Mouse (Mus musculus) heart, adult 9 months (tissue): Measurements from ENCODE around the gene 4930595D18Rik.
A peak's percentile ranks its signal among the peaks of the same experiment; 100 is the strongest.

Source experiments
- DNase-seq, 2 experiments: peaks; one replicate each; pipeline ENCODE4 v3.0.0; 2022; ENCODE audit warnings: low spot score in 2 of 2

The 4930595D18Rik gene

GRCm38 (mm10) chr12:111137079-111137478 lies 47.2 kb downstream of the 4930595D18Rik start:
- DNase-seq = no peak

GRCm38 (mm10) chr12:111135953-111136352 lies 48.3 kb downstream of the 4930595D18Rik start:
- DNase-seq = no peak

DNA sequence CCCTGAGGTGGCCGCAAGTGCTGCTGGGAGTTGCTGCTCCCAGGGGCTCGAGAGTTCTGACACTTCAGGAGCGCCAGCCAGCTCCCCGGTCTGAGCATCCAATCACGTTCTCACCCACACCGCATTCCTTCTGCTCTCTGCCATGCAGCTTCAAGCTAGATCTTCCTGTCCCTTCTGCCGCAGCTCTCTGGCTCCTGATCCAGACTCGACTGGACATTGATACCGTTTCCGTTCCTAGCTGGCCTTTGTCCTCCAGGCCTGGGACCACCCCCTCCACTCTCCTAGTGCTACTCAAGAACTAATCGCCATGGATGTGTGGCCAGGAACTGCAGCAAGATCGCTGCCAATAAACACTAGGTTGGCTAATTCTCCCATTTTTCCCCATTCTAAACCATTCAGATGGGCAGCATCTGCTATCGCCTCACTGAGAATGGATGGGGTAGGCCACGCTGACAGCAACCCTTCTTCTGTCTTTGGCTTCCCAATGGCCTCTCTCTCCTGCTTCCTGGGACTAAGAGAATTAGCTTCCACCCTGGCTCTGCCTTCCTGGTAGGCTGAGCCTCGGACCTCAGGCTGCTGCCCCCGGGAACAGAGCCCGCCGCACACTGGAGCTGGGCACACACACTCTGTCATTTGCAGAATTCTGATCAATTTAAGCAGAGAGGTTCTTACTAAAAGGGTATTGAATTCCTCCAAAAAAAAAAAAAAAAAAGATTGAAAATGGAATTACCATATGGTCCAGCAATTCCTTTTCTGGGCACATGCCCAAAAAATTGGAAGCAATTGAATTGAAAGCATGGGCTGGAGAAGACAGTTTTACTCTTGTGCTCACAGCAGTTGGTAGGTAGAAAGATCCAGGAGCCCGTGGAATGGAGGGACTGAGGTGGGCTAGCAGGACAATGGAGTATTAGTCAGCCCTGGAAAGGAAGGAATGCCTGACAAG lies 49.2 kb downstream of the 4930595D18Rik start:
- peak; percentile 33 to 47 for DNase-seq

DNA sequence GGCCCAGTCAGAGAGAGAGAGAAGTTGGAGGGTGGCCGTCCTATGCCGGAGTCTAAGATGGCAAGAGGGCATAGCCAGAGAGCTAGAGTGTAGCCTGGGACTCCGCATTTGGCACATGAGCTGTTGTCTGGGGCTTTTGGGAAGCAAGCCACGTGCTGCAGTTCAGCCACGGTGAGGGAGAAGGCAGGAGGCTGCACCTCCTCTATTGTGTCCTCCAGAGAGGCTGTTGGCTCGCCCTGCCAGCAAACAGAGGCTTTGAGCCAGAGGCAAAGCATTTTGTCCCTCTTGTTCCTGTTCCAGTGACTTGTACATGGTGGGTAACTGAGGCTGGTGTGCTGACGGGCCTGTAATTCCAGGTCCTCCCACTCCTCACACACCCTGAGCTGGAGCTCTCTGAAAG lies 50.1 kb downstream of the 4930595D18Rik start:
- DNase-seq = no peak

DNA sequence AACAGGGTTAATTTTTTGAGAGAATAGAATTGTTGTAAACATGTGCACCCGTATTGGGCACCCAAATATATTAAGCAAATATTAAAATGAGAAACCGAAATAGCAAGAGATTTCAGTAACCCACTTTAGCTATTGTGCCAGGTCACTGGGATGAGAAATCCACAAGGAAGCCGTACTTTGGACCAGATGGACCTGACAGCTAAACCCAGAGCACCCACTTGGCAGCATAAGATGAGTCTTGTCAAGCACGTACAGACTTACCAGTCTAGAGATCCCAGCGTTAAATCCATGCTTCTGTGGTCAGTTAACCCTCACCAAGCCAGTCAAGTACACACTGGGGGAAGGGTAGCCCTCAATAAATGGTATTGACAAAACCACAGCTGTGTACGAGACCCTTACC lies 58.6 kb downstream of the 4930595D18Rik start:
- no peak for DNase-seq

DNA sequence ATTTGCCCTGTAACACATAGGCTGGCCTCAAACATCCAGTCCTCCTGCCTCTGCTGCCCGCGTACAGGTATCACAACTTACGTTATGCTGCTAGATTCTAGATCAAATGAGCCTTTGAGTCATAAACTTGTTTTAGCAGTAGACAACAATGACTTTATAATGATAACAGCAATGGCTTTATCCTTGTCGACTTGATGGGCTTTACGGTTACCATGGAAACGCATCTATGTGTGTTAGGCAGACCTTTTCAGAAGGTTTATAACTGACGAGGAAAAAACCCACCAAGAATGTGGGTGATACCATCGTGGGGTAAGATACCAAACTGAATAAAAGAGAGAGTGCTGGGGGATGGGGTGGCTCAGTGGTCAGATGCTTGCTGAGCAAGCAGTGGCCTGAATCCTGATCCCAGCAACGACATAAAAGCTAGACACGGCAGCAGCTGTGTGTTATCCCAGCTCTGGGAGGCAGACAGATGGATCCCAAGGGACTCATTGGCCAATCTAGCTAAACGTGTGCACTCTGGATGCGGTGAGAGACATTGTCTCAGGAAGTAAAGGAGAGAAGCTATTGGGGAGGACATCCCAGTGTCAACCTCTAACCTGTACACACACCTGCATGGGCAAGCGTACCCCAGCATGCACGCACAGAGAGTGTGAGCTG lies 59.6 kb downstream of the 4930595D18Rik start:
- DNase-seq = no peak

DNA sequence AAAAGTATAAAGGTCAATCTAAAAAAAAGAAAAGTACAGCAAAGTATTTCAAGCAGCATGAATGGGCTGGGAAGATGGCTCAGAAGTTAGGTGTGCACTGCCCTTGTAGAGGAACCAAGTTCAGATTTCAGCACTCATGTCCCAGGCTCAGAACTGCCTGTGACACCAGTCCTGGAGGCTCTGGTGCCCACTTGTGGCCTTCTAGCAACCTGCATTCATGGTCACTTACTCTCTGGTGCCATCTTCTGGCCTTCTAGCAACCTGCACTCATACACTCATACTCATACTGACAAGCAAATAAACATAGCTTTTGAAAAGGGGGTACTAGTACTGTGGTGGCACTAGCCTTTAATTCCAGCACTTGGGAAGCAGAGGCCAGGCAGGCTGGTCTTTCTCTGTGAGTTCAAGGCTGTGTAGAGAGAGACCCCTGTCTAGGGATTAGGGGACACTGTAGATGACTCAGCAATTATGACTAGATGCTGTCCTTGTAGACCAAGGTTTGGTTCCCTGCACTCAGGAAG lies 61.9 kb downstream of the 4930595D18Rik start:
- DNase-seq = no peak

DNA sequence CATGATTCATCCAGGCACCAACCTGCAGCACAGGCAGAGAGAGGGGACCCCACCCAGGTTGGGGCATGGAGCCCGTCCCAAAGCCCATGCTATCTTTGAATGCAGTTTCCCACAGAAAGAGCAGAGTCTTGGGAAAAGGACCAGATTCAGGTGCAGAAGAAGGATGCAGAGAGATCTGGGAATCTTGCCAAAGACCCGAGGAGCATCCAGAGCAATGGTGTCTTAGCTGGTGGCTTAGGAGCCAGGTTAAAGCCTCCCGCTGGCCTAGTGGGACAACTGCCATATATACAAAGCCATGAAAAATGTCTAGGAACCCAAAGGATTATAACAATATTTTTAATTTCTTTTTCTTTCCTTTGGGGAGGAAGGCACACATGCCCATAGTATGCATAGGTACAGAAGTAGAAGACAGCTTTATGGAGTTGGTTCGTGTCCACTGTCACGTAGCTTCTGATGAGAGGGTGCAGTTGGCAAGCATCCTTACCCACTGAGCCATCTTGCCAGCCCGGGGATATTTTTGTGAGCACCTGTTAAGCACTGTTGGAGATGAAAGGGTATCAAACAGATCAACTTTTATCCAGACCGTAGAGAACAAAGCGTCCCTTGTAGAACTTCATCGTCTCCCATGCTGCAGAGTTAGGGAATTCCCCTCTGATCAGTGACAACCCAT lies 63.2 kb downstream of the 4930595D18Rik start:
- no peak for DNase-seq

DNA sequence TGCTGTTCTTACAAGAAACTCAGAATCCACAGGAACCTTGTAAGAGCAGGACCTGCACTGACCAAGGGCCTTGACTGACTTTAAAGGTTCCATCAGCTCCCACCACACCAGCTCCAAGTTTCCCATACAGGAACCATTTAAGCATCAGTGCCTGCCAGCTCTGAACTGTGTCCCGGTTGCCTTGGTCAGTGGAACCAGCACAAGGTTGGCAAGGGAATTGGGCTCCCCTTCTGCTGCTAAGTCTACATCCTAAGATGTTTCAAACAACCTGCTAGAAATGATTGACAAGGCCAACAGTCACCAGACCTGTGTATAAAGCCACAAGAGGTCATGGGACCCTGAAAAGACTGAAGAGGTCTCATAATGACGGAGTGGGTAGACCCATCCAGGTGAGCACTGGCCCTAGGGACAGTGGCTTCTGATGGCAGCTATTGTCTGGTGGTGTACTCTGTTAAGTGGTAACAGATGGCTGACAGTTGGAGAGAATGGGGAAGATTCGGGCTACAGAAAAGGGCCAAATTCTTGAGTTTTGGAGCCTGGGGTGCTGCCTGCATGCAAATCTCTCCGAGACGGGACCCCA lies 64.7 kb downstream of the 4930595D18Rik start:
- DNase-seq = no peak

DNA sequence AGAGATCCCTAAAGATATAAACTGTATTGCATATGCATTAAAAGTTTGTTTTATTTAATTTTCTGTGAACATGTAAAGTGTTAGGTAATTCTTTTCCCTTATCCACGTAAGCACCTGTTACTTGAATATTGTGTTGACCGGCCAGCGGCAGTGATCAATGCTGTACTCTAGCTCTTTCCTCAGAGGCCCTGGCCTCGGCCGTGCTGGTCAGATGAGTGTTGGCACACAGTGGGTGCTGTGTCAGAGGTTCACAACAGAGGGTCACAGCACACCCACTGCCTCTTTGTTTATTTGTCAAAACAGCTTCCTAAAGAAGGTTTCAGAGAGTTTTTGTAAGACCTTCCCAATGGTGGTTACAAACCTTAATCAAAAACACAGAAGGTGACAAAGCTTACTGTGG lies 69.7 kb downstream of the 4930595D18Rik start:
- no peak for DNase-seq

- no peak for DNase-seq
Observed at GRCm38 (mm10) chr12:111111176-111111575, 73.1 kb downstream of the 4930595D18Rik start.
